Mouse (Mus musculus): ENCODE measurements around the gene Ldhb.

DNA sequence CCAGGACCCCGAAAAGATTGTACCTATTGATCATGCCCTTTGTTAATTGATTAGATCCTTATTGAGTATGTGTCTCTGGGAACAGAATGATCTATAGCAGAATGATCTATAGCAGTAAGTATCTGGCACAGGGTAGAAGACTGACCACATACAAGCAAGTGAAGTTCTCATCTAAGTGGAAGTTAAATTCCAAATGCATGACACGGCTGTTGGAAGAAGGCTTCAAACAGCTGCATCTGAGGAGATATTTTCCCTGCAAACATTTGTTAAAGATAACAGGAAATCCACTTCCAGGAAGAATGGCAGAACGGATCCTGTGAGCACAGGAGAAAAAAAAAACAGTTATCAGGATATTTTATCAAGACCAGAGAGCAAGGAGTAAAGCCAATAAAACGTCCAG is 35.9 kb upstream of the Ldhb start:
- no peak for TF ChIP-seq POLR2AphosphoS5 (IDR thresholded peaks at IDR 0.05; ENCODE audit: insufficient replicate concordance, low read depth, low read length)
- TF ChIP-seq CTCF (IDR thresholded peaks at IDR 0.05; ENCODE audit: low read depth, low read length) = no peak
